Mouse (Mus musculus): ENCODE data around the gene Rab11fip5.

- TF ChIP-seq CTCF (IDR thresholded peaks at IDR 0.05; ENCODE audit: control insufficient read depth, insufficient read depth, low read length) (no peak), POLR2A (IDR thresholded peaks at IDR 0.05; ENCODE audit: borderline replicate concordance, control insufficient read depth, low read depth, low read length) (no peak)
These were observed 68.6 kb downstream of the Rab11fip5 start for GRCm38 (mm10) chr6:85305826-85306225.

All from bone marrow, adult 2 months (tissue).